Mouse (Mus musculus) MEL-GATA-1-ER (cell line): Measurements from ENCODE around the gene Hoxa4.

Experiments used
- DNase-seq: peaks from one replicate; pipeline ENCODE4 v3.0.0-alpha.2; 2012; ENCODE audit warnings: low read depth; ENCODE audit errors: extremely low read depth

Gene Hoxa4

GRCm38 (mm10) chr6:52203371-52204049 lies 12.0 kb upstream of the Hoxa4 start:
- DNase-seq = no peak

- no peak for DNase-seq
Measured at GRCm38 (mm10) chr6:52203121-52203370, 11.5 kb upstream of the Hoxa4 start.

- no peak for DNase-seq
Measured at GRCm38 (mm10) chr6:52202362-52203120, 11.0 kb upstream of the Hoxa4 start.

GRCm38 (mm10) chr6:52201269-52201668 lies 9.7 kb upstream of the Hoxa4 start:
- no peak for DNase-seq

GRCm38 (mm10) chr6:52200751-52201250 lies 9.2 kb upstream of the Hoxa4 start:
- no peak for DNase-seq

- no peak for DNase-seq
Measured at GRCm38 (mm10) chr6:52200073-52200750, 8.7 kb upstream of the Hoxa4 start.

GRCm38 (mm10) chr6:52197271-52197670 lies 5.7 kb upstream of the Hoxa4 start:
- no peak for DNase-seq

GRCm38 (mm10) chr6:52196811-52197210 lies 5.3 kb upstream of the Hoxa4 start:
- DNase-seq = no peak

GRCm38 (mm10) chr6:52194690-52195089 lies 3.1 kb upstream of the Hoxa4 start:
- DNase-seq = no peak

- DNase-seq = no peak
Measured at GRCm38 (mm10) chr6:52191860-52192550, 452 bp upstream of the Hoxa4 start.

- no peak for DNase-seq
Measured at GRCm38 (mm10) chr6:52190410-52190809, 1.1 kb downstream of the Hoxa4 start.

- no peak for DNase-seq
Measured at GRCm38 (mm10) chr6:52189909-52190308, 1.6 kb downstream of the Hoxa4 start.

- no peak for DNase-seq
Measured at GRCm38 (mm10) chr6:52189172-52189591, 2.4 kb downstream of the Hoxa4 start.

- DNase-seq = no peak
Measured at GRCm38 (mm10) chr6:52186500-52186899, 5.1 kb downstream of the Hoxa4 start.

GRCm38 (mm10) chr6:52185834-52186233 lies 5.7 kb downstream of the Hoxa4 start:
- no peak for DNase-seq

- no peak for DNase-seq
Measured at GRCm38 (mm10) chr6:52185222-52185621, 6.3 kb downstream of the Hoxa4 start.

- no peak for DNase-seq
Measured at GRCm38 (mm10) chr6:52184668-52185067, 6.9 kb downstream of the Hoxa4 start.

- DNase-seq = no peak
Measured at GRCm38 (mm10) chr6:52183311-52184080, 8.1 kb downstream of the Hoxa4 start.

GRCm38 (mm10) chr6:52182793-52183192 lies 8.8 kb downstream of the Hoxa4 start:
- DNase-seq = no peak

GRCm38 (mm10) chr6:52182030-52182429 lies 9.5 kb downstream of the Hoxa4 start:
- DNase-seq = no peak

GRCm38 (mm10) chr6:52180726-52181125 lies 10.8 kb downstream of the Hoxa4 start:
- no peak for DNase-seq
